Mouse (Mus musculus) hindbrain, embryonic 11.5 days (tissue): ENCODE measurements around the gene Trappc6b. TPM values are rescaled to one million over a fixed set of nuclear protein-coding genes. Genes with fewer than 3 reads are reported as not detected.

ENCODE experiments used
- ATAC-seq: fragments of 200-750 bp; cut with Nextera tagmentation; 2 replicates; pipeline ENCODE4 v1.8.0; 2017; ENCODE audit warnings: mild to moderate bottlenecking, moderate TSS enrichment, moderate library complexity; ENCODE audit not compliant: low FRiP score
- DNase-seq: peaks from one replicate; pipeline ENCODE4 v3.0.0-alpha.2; 2015; ENCODE audit warnings: low spot score
- H3K27ac ChIP-seq: fragments of 300-500 bp; sonication (generic); 2 replicates; pipeline ENCODE4 v1.5.1; 2014; ENCODE audit warnings: mild to moderate bottlenecking, low read depth, low read length
- H3K27me3 ChIP-seq: fragments of 300-500 bp; sonication (generic); 2 replicates; pipeline ENCODE4 v1.6.1; 2014; ENCODE audit warnings: mild to moderate bottlenecking, low read length, moderate library complexity, mixed read lengths; ENCODE audit not compliant: control insufficient read depth, insufficient read depth
- H3K36me3 ChIP-seq: fragments of 300-500 bp; sonication (generic); 2 replicates; pipeline ENCODE4 v1.6.1; 2014; ENCODE audit warnings: mild to moderate bottlenecking, low read length, moderate library complexity, mixed read lengths; ENCODE audit not compliant: control insufficient read depth, insufficient read depth
- H3K4me1 ChIP-seq: fragments of 300-500 bp; sonication (generic); replicated peaks from 2 replicates; pipeline ENCODE4 v1.6.1; 2014; ENCODE audit warnings: low read length, mixed read lengths; ENCODE audit not compliant: control insufficient read depth, insufficient read depth
- H3K4me2 ChIP-seq: fragments of 300-500 bp; sonication (generic); replicated peaks from 2 replicates; pipeline ENCODE4 v1.6.1; 2014; ENCODE audit warnings: mild to moderate bottlenecking, low read depth, low read length
- H3K4me3 ChIP-seq: fragments of 300-500 bp; sonication (generic); 2 replicates; pipeline ENCODE4 v1.5.1; 2014; ENCODE audit warnings: low read depth, low read length
- H3K9ac ChIP-seq: fragments of 300-500 bp; sonication (generic); 2 replicates; pipeline ENCODE4 v1.6.1; 2014; ENCODE audit warnings: low read depth, low read length
- H3K9me3 ChIP-seq: fragments of 300-500 bp; sonication (generic); 2 replicates; pipeline ENCODE4 v1.6.1; 2016; ENCODE audit warnings: low read length; ENCODE audit not compliant: control insufficient read depth
- WGBS: fragments of 180-500 bp; shearing (Covaris S2); extraction: QIAGEN DNeasy Blood & Tissue Kit; methylation state at CpG from one replicate; pipeline ENCODE4 v1.1.7; 2014; 5-methylcytosine and 5-hydroxymethylcytosine counted together
- polyA plus RNA-seq: library from polyadenylated mRNA; unstranded; fragments of >200 nt; fragmentation: Nextera tagmentation; extraction: Ambion mirVana; gene quantifications from 2 replicates; pipeline ENCODE4 v1.2.1, GENCODE M21; 2014

The Trappc6b gene
- polyA plus RNA-seq, 1 experiment from 2014 or later, result 83.6 TPM

- Histone ChIP-seq H3K4me3 (no peak overlapping the region), H3K36me3 (0 out of 2 replicates have a peak, but pooled peaks cover 2% of the 10 kb centered on the region), H3K27ac (peak overlapping the region; percentile 12; the same call in 1 of the 2 replicates), H3K4me2 (no peak overlapping the region), H3K9ac (no peak overlapping the region), H3K4me1 (no peaks in the 10 kb centered on the region), H3K9me3 (no peaks in the 10 kb centered on the region), H3K27me3 (no peaks in the 10 kb centered on the region)
- WGBS, result 3% methylated on average over 23 of the region's 23 CpGs
- peak; percentile 76 for DNase-seq
- peak; percentile 94 for ATAC-seq
These were observed 21.1 kb downstream of the Trappc6b start for GRCm38 (mm10) chr12:59039971-59040844.

DNA sequence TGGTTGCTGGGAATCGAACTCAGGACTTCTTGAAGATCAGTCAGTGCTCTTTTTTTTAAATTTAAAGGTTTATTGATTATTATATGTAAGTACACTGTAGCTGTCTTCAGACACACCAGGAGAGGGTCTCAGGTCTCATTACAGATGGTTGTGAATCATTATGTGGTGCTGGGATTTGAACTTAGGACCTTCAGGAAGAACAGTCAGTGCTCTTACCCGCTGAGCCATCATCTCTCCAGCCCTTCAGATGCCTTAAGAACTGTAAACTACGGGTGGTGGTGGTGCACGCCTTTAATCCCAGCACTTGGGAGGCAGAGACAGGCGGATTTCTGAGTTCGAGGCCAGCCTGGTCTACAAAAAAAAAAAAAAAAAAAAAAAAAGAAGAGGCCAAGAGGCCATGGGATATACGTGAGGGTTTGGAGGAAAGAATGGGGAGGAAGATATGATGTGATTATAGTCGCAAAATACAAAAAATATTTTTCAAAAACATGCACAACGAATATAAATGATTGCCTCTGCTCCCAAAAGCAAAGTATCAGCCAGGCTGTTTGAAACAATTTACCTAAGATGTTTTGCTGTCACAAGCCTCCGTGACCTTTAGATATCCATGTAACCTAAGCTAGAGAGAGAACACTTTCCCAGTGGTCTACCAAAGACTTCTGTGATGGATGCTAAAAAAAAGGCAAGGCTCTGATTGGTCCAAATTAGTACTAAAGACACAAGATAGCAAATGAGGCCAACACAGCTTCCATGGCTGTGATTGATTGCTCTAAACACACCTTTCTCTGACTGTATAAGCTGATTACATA, 21.9 kb downstream of the Trappc6b start:
- H3K27me3 ChIP-seq, result no peaks in the 10 kb centered on the region
- ATAC-seq (no peak), DNase-seq (peak; percentile 4)
- H3K9ac ChIP-seq, result no peak overlapping the region
- no peak overlapping the region; the same call in 1 of the 2 replicates for H3K27ac ChIP-seq
- H3K9me3 ChIP-seq, result no peaks in the 10 kb centered on the region
- no peaks in the 10 kb centered on the region for H3K4me1 ChIP-seq
- H3K36me3 ChIP-seq, result 0 out of 2 replicates have a peak, but pooled peaks cover 2% of the 10 kb centered on the region
- H3K4me3 ChIP-seq, result no peak overlapping the region
- WGBS, result 63% methylated on average over 10 of the region's 10 CpGs
- no peak overlapping the region for H3K4me2 ChIP-seq

DNA sequence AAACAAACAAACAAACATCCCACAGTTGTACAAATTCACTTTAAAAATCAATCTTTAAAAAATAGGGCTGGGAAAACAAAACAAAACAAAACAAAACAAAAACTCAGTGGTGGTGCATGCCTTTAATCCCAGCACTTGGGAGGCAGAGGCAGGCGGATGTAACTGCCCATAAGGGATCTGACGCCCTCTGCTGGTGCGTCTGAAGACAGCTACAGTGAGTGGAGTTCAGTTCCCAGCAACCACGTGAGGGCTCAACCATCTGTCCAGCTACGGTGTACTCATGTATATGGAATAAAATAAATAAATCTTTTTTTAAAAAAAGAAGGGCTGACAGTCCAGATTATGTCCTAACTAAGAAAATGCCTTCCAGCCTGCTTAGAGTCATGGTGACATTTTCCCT, 29.2 kb downstream of the Trappc6b start:
- H3K4me3 ChIP-seq, result no peak overlapping the region
- no peak overlapping the region for H3K4me2 ChIP-seq
- no peaks in the 10 kb centered on the region for H3K36me3 ChIP-seq
- no peak overlapping the region for H3K27ac ChIP-seq
- no peak overlapping the region for H3K9ac ChIP-seq
- no peaks in the 10 kb centered on the region for H3K9me3 ChIP-seq
- H3K4me1 ChIP-seq, result no peaks in the 10 kb centered on the region
- no peaks in the 10 kb centered on the region for H3K27me3 ChIP-seq
- no peak for DNase-seq
- ATAC-seq, result no peak
- 62% methylated on average over 5 of the region's 5 CpGs for WGBS

DNA sequence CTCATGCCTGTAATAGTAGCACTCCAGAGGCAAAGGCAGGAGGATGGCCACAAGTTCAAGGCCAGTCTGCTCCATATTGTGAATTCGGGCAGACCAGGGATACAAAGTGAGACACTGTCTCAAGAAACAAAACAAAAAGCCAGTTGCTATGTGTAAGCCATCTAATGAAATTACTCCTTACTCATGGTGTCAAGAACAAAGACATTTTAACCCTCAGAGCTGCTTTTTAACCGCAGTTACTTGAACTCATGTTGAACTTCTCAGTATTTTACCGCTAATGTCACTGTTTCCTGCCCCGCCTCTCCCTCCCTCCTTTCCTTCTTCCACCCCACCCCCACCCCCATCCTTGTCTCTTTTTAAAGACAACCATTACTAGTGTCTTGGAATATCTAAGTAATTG, 40.0 kb downstream of the Trappc6b start:
- H3K4me1 ChIP-seq, result no peaks in the 10 kb centered on the region
- no peak overlapping the region for H3K4me3 ChIP-seq
- no peak for ATAC-seq
- H3K9ac ChIP-seq, result no peak overlapping the region
- H3K27me3 ChIP-seq, result no peaks in the 10 kb centered on the region
- DNase-seq, result no peak
- no peaks in the 10 kb centered on the region for H3K9me3 ChIP-seq
- 87% methylated on average over 4 of the region's 4 CpGs for WGBS
- H3K27ac ChIP-seq, result no peak overlapping the region
- H3K36me3 ChIP-seq, result no peaks in the 10 kb centered on the region
- no peak overlapping the region for H3K4me2 ChIP-seq

GRCm38 (mm10) chr12:59019891-59020290, 41.4 kb downstream of the Trappc6b start:
- no peak overlapping the region for H3K4me3 ChIP-seq
- H3K27ac ChIP-seq, result no peak overlapping the region
- no peaks in the 10 kb centered on the region for H3K9me3 ChIP-seq
- H3K4me2 ChIP-seq, result no peak overlapping the region
- no peaks in the 10 kb centered on the region for H3K4me1 ChIP-seq
- H3K36me3 ChIP-seq, result no peaks in the 10 kb centered on the region
- DNase-seq (no peak), ATAC-seq (no peak)
- no peak overlapping the region for H3K9ac ChIP-seq
- WGBS, result 90% methylated on average over 2 of the region's 2 CpGs
- no peaks in the 10 kb centered on the region for H3K27me3 ChIP-seq

DNA sequence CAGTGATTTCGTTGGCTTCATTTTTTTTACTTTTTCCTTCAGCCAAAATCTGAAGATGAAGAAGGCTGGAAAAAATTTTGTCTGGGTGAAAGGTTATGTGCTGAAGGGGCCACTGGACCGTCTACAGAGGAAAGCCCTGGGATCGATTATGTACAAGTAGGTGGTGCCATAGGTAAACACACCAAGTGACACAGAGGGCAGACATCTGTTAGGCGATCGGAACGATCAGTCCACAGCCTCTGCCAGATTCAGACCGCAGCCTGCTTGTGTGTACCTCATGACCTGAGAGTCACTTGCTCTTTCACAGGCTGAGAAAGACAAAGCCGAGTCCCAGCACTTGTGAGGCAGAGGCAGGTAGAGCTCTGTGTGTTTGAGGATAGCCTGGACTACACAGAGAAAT, 43.3 kb downstream of the Trappc6b start:
- H3K36me3 ChIP-seq, result no peaks in the 10 kb centered on the region
- no peaks in the 10 kb centered on the region for H3K4me1 ChIP-seq
- no peak overlapping the region for H3K4me2 ChIP-seq
- H3K27ac ChIP-seq, result no peak overlapping the region
- H3K27me3 ChIP-seq, result no peaks in the 10 kb centered on the region
- ATAC-seq (no peak), DNase-seq (no peak)
- H3K9ac ChIP-seq, result no peak overlapping the region
- WGBS, result 83% methylated on average over 8 of the region's 8 CpGs
- no peaks in the 10 kb centered on the region for H3K9me3 ChIP-seq
- H3K4me3 ChIP-seq, result no peak overlapping the region

GRCm38 (mm10) chr12:59013234-59013633, 48.0 kb downstream of the Trappc6b start, which contains the start of gene Gemin2:
Gene Gemin2, plus strand, starts transcription at chr12:59013393.
- peak; percentile 68 for ATAC-seq
- no peaks in the 10 kb centered on the region for H3K36me3 ChIP-seq
- H3K27ac ChIP-seq, result peak within 1 kb of the TSS; percentile 58; the same call in 1 of the 2 replicates

GRCm38 (mm10) chr12:59012710-59013091, 48.6 kb downstream of the Trappc6b start:
- Histone ChIP-seq H3K36me3 (no peaks in the 10 kb centered on the region), H3K4me2 (peak overlapping the region; percentile 39), H3K4me1 (no peaks in the 10 kb centered on the region), H3K9me3 (no peaks in the 10 kb centered on the region), H3K27ac (no peak overlapping the region), H3K9ac (peak overlapping the region; percentile 75), H3K4me3 (peak overlapping the region; percentile 81), H3K27me3 (no peaks in the 10 kb centered on the region)
- DNase-seq (peak; percentile 42), ATAC-seq (no peak)
- 2% methylated on average over 7 of the region's 7 CpGs for WGBS

More at GRCm38 (mm10) chr12:59013234-59013633, 48.0 kb downstream of the Trappc6b start, which contains the start of gene Gemin2:
- DNase-seq, result peak; percentile 90
- Histone ChIP-seq H3K4me2 (peak within 1 kb of the TSS; percentile 39), H3K4me3 (peak within 1 kb of the TSS; percentile 81), H3K9me3 (no peaks in the 10 kb centered on the region), H3K4me1 (no peaks in the 10 kb centered on the region), H3K27me3 (no peaks in the 10 kb centered on the region), H3K9ac (peak within 1 kb of the TSS; percentile 75)
- under 1% methylated on average over 28 of the region's 28 CpGs for WGBS
